Comparison of ENCODE assay signal across 8 mouse cellular contexts in the genomic region with DNA sequence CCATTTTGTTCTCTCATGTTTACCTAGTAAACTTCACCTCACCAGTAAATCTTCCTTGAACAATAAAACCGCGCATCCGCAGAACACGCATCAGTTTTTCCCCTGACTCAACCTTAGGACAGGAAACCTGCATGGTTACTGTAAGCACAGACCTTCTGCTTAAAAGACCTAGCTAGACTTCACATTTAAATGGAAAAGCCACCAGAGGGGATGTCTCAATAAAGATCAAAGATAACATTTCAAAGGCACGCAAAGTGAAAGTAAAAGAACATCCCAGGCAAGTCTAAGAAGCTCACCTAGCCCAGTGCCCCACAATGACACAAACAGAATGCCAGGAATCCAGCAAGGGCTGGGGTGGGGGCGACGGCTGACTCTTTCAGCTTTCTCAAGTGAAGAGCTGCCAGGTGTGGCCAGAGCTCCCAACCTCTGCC. TPM values are rescaled to one million over a fixed set of nuclear protein-coding genes. Genes with fewer than 3 reads are reported as not detected.
DNase-seq lines count a peak whose midpoint lies in the region; ATAC-seq and TF ChIP-seq lines count a peak whose summit lies in the region.

No protein-coding gene starts in this region.

- no peak for TF ChIP-seq CTCF in layer of hippocampus, adult 2 months (conservative IDR thresholded peaks at IDR 0.05)
- no peak for TF ChIP-seq CTCF in intestine, postnatal 0 days (IDR thresholded peaks at IDR 0.05; ENCODE audit: low read depth)

- peaks cover 20% of the 10 kb centered on the region for H3K36me3 ChIP-seq in embryonic facial prominence, embryonic 10.5 days (replicated peaks)
- peaks cover 5% of the 10 kb centered on the region for H3K36me3 ChIP-seq in intestine, postnatal 0 days (ENCODE audit: control insufficient read depth, insufficient read depth)

- WGBS in embryonic facial prominence, embryonic 10.5 days = 42% methylated on average over 7 of the region's 7 CpGs
- WGBS in intestine, postnatal 0 days = 22% methylated on average over 7 of the region's 7 CpGs

- H3K9me3 ChIP-seq in embryonic facial prominence, embryonic 10.5 days = no peaks in the 10 kb centered on the region
- no peaks in the 10 kb centered on the region for H3K9me3 ChIP-seq in intestine, postnatal 0 days (ENCODE audit: control insufficient read depth)

- H3K27me3 ChIP-seq in embryonic facial prominence, embryonic 10.5 days (replicated peaks; ENCODE audit: low read depth, poor library complexity, severe bottlenecking) = peaks cover 19% of the 10 kb centered on the region
- no peaks in the 10 kb centered on the region for H3K27me3 ChIP-seq in intestine, postnatal 0 days (replicated peaks; ENCODE audit: control insufficient read depth, insufficient read depth, low read length)

- peak overlapping the region; percentile 76 for H3K4me2 ChIP-seq in intestine, postnatal 0 days (replicated peaks; ENCODE audit: low read depth)

- H3K27ac ChIP-seq in layer of hippocampus, adult 2 months = peak overlapping the region; percentile 67; the same call in 1 of the 2 replicates
- H3K27ac ChIP-seq in embryonic facial prominence, embryonic 10.5 days (replicated peaks) = peak overlapping the region; percentile 81
- peak overlapping the region; percentile 86; the same call in 1 of the 2 replicates for H3K27ac ChIP-seq in intestine, postnatal 0 days (ENCODE audit: low read depth, low read length)

- DNase-seq in layer of hippocampus, adult 2 months (ENCODE audit: low spot score in 2 of 2) = no peak
- no peak for DNase-seq in layer of hippocampus, adult 11-12 months (ENCODE audit: low spot score)
- DNase-seq in embryonic facial prominence, embryonic 10.5 days (ENCODE audit: low spot score) = peak; percentile 39
- DNase-seq in mesoderm, embryonic 11.5 days (ENCODE audit: low read depth, low spot score) = peak; percentile 19
- no peak for DNase-seq in gastrocnemius, postnatal 10 days
- DNase-seq in urinary bladder, postnatal 25 days (ENCODE audit: low spot score) = no peak
- DNase-seq in MN1 (ENCODE audit: low spot score) = no peak

- ATAC-seq in intestine, postnatal 0 days = peak; percentile 20; the same call in 1 of the 2 replicates

- H3K4me1 ChIP-seq in embryonic facial prominence, embryonic 10.5 days = peaks cover 63% of the 10 kb centered on the region
- peaks cover 4% of the 10 kb centered on the region for H3K4me1 ChIP-seq in intestine, postnatal 0 days (replicated peaks; ENCODE audit: control insufficient read depth, insufficient read depth, low read length)

- H3K9ac ChIP-seq in intestine, postnatal 0 days (ENCODE audit: low read depth, low read length) = peak overlapping the region; percentile 48

- peak overlapping the region; percentile 57 for H3K4me3 ChIP-seq in layer of hippocampus, adult 2 months
- peak overlapping the region; percentile 61 for H3K4me3 ChIP-seq in embryonic facial prominence, embryonic 10.5 days
- peak overlapping the region; percentile 51 for H3K4me3 ChIP-seq in intestine, postnatal 0 days (ENCODE audit: low read depth, low read length)

RNA-seq across cellular contexts. Expression of a gene that starts 58.4 kb away (rescaled TPM):
- total RNA-seq in layer of hippocampus, adult 2 months (2021) = not detected
- not detected in 2 replicates for polyA plus RNA-seq in embryonic facial prominence, embryonic 10.5 days (2016; fragmentation: Nextera tagmentation; extraction: Ambion mirVana)
- 0.08 and 0.13 TPM in 2 replicates for polyA plus RNA-seq in intestine, postnatal 0 days (2015; fragmentation: Nextera tagmentation; extraction: Ambion mirVana)
- 100 to 1,000 TPM; 113 to 139 TPM for total RNA-seq in gastrocnemius, postnatal 10 days (2021)

Comparison
In these comparisons a context has a peak if more than half of its experiments do, and no peak if none do; other contexts are left out.
1. DNase-seq: peak in embryonic facial prominence, embryonic 10.5 days (single experiment) and mesoderm, embryonic 11.5 days (single experiment); none in layer of hippocampus, adult 2 months (0 of 2), layer of hippocampus, adult 11-12 months (single experiment), gastrocnemius, postnatal 10 days (single experiment), urinary bladder, postnatal 25 days (single experiment) and MN1 (single experiment).
2. RNA of a gene that starts 58.4 kb away (total RNA-seq): 113 to 139 TPM in gastrocnemius, postnatal 10 days; not detected in layer of hippocampus, adult 2 months; every median in the first group is over 100 times any median in the second.
3. Peak in every context shown above with its lines, with median percentiles within 50 percentile points of each other: H3K27ac ChIP-seq and H3K4me3 ChIP-seq.